Mouse (Mus musculus): ENCODE results near the gene Cpox.

- TF ChIP-seq EP300 (optimal IDR thresholded peaks at IDR 0.05) (no peak), CTCF (IDR thresholded peaks at IDR 0.05; ENCODE audit: low read depth) (no peak)
Measured at GRCm38 (mm10) chr16:58727477-58728131, 57.5 kb downstream of the Cpox start, which contains the start of gene Cldnd1.

All from stomach, postnatal 0 days (tissue).